Mouse (Mus musculus) heart, embryonic 11.5 days (tissue): ENCODE results near the gene Mbnl1. TPM values are rescaled to one million over a fixed set of nuclear protein-coding genes. Genes with fewer than 3 reads are reported as not detected.

Experiments used
- ATAC-seq: fragments of 200-750 bp; cut with Nextera tagmentation; replicated peaks from 2 replicates; pipeline ENCODE4 v1.8.0; 2017; ENCODE audit warnings: moderate library complexity; ENCODE audit not compliant: insufficient number of reproducible peaks, low FRiP score, low TSS enrichment
- H3K27ac ChIP-seq: fragments of 300-500 bp; sonication (generic); 2 replicates; pipeline ENCODE4 v1.5.1; 2014; ENCODE audit warnings: mild to moderate bottlenecking, low read depth, low read length
- H3K27me3 ChIP-seq: fragments of 300-500 bp; sonication (generic); 2 replicates; pipeline ENCODE4 v1.6.1; 2014; ENCODE audit warnings: mild to moderate bottlenecking, low read length, mixed read lengths; ENCODE audit not compliant: control insufficient read depth, insufficient read depth
- H3K36me3 ChIP-seq: fragments of 300-500 bp; sonication (generic); 2 replicates; pipeline ENCODE4 v1.6.1; 2014; ENCODE audit warnings: mild to moderate bottlenecking, low read length, moderate library complexity, mixed read lengths; ENCODE audit not compliant: control insufficient read depth, insufficient read depth
- H3K4me1 ChIP-seq: fragments of 300-500 bp; sonication (generic); 2 replicates; pipeline ENCODE4 v1.6.1; 2014; ENCODE audit warnings: low read length; ENCODE audit not compliant: control insufficient read depth, insufficient read depth
- H3K4me2 ChIP-seq: fragments of 300-500 bp; sonication (generic); 2 replicates; pipeline ENCODE4 v1.6.1; 2014; ENCODE audit warnings: mild to moderate bottlenecking, moderate library complexity
- H3K4me3 ChIP-seq: fragments of 300-500 bp; sonication (generic); 2 replicates; pipeline ENCODE4 v1.5.1; 2014; ENCODE audit warnings: low read depth, low read length
- H3K9ac ChIP-seq: fragments of 300-500 bp; sonication (generic); 2 replicates; pipeline ENCODE4 v1.6.1; 2014; ENCODE audit warnings: mild to moderate bottlenecking, low read depth, low read length, moderate library complexity
- H3K9me3 ChIP-seq: fragments of 300-500 bp; sonication (generic); replicated peaks from 2 replicates; pipeline ENCODE4 v1.6.1; 2016; ENCODE audit warnings: low read length; ENCODE audit not compliant: control insufficient read depth
- WGBS: fragments of 180-500 bp; shearing (Covaris S2); extraction: QIAGEN DNeasy Blood & Tissue Kit; methylation state at CpG from one replicate; pipeline ENCODE4 v1.1.7; 2014; ENCODE audit not compliant: insufficient replicate concordance; 5-methylcytosine and 5-hydroxymethylcytosine counted together
- polyA plus RNA-seq: library from polyadenylated mRNA; unstranded; fragments of >200 nt; fragmentation: Nextera tagmentation; extraction: Ambion mirVana; gene quantifications from 2 replicates; pipeline ENCODE4 v1.2.1, GENCODE M21; 2014

Mbnl1 gene
- polyA plus RNA-seq, 1 experiment from 2014 or later, result 101 TPM

DNA sequence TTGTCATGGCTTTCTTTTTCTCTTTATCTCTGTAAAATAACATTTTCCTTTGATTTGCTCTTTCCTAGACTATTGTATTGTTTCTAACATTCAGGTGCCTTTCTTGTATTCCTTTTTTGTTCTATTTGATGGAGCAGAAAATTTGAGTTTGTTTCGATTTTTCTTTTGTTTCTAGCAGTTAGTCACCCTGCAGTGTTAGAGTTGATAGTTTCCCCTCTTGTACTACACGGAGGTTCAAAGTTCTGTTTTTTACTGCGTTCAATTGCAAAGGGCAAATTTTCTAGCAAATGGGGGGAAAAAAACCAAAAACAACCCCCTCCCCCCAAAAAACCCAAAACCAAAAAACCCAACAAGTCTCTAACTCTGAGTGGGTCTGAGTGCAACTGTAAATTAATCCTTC is 26.0 kb downstream of the Mbnl1 start:
- ATAC-seq, result no peak

DNA sequence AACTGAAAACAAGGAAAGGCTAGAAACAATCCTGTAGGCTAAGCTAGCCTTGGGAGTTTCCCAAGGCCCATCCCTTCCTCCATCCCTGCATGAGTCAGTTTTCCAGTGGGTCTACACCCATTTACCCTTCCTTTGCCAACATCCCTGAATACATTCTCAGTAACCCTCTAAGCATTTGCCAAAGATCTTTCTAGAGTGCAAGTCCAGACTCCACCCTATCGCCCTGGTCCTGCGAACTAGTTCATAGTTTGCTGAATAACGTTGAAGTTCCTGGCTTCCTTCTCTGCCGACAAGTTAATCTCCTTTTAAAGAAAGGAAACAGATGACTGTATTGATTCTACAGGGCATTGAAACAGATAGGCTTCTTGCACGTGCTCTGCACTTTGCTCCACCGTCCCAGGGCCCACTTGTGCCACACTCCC is 26.5 kb downstream of the Mbnl1 start:
- no peaks in the 10 kb centered on the region for H3K36me3 ChIP-seq
- peaks cover 12% of the 10 kb centered on the region for H3K4me1 ChIP-seq
- 42% methylated on average over 6 of the region's 6 CpGs for WGBS
- H3K9me3 ChIP-seq, result no peaks in the 10 kb centered on the region
- H3K4me3 ChIP-seq, result no peak overlapping the region
- 0 out of 2 replicates have a peak overlapping the region, but pooled peaks have one; percentile 98 for H3K27ac ChIP-seq
- H3K9ac ChIP-seq, result no peak overlapping the region
- H3K4me2 ChIP-seq, result peak overlapping the region; percentile 77
- H3K27me3 ChIP-seq, result no peaks in the 10 kb centered on the region
- no peak for ATAC-seq

More for the DNA sequence above, 26.0 kb downstream of the Mbnl1 start:
- WGBS, result 78% methylated on average over 3 of the region's 3 CpGs
- H3K4me1 ChIP-seq, result peaks cover 12% of the 10 kb centered on the region
- H3K36me3 ChIP-seq, result no peaks in the 10 kb centered on the region
- H3K4me3 ChIP-seq, result no peak overlapping the region
- no peaks in the 10 kb centered on the region for H3K27me3 ChIP-seq
- H3K9me3 ChIP-seq, result no peaks in the 10 kb centered on the region
- H3K4me2 ChIP-seq, result peak overlapping the region; percentile 22; the same call in 1 of the 2 replicates
- H3K27ac ChIP-seq, result no peak overlapping the region
- no peak overlapping the region for H3K9ac ChIP-seq

DNA sequence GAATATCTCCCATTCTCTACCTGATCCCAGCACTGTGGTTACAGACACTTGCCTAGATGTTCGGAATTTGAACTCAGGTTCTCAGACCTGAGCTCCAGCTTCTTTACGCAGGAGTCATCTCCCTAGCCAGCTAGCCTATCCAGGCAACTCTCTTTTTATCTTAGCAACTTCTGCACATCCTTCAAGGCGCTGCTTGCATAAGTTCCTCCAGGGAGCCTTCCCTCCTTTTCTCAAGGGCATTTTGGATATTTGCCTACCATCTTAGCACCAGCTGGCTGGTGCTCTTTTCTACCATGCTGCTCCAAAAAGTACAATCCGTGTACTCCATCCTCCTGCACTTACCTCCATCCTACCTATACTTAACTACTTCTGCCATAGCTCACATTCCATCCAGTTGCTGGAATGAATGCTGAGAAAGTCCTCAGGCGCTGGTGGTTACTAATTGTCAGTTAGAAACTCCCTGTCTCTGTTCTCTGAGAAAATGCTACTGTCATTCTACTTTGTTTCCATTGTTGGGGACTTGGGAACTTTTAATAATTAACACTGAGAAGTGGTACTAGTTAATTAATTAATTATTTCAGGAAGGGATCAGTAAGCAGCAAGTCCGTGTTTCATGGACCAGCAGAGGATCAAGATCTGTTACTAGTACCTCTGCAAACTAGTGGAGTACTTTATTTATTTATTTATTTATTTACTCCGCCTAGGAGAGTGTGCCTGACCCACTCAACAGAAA is 27.3 kb downstream of the Mbnl1 start:
- Histone ChIP-seq H3K27ac (peak overlapping the region; percentile 98), H3K36me3 (no peaks in the 10 kb centered on the region), H3K4me3 (peak overlapping the region; percentile 83), H3K27me3 (no peaks in the 10 kb centered on the region), H3K9ac (peak overlapping the region; percentile 97), H3K4me1 (peaks cover 12% of the 10 kb centered on the region), H3K4me2 (peak overlapping the region; percentile 77), H3K9me3 (no peaks in the 10 kb centered on the region)
- no peak for ATAC-seq
- WGBS, result 42% methylated on average over 7 of the region's 7 CpGs

DNA sequence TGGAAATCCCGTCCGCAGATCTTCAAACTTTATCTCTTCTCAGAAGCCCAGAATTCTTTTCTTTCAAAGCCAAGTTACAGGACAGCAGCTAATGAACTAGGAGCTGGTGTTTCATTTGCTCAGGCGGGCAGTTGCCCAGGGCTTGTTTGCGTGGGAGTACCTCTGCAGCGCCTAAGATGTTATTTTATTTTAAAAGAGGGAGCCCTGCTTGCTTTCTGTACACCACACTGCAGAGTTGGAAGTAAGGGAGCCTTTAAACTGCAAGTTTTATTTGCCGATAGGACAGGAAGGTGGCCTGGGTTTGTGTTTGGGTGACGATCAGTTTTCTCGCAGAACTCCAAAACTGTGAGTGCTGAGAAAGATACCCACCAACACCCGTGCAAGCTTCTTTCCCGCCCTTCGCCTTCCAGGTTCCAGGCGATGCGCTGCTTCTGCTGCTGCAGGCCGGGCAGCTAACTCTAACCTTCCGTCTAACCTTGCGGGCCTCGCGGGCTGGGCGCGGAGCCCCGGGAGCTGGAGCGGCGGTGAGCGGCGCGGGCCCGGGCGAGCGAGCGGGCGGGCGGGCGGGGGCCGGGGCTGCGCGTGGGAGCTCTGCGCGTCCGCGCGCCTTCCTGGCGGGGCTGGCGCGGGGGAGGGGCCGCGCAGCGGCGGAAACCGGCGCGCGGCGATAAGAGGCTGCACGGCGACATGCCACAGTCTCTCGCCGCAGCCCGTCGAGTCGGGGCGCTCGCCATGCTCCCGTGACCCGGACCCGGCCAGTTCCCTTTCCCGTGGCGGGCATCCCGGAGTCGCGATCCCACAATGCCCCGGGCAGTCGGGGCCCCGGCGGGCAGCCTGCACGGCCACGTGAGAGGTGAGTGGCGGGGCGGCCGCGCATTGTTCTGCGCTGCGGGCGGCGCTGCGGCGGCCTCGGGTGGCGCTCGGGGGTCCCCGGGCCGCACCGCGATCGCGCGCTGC is 28.2 kb downstream of the Mbnl1 start:
- WGBS, result under 1% methylated on average over 92 of the region's 96 CpGs

GRCm38 (mm10) chr3:60501561-60502151 is 29.0 kb downstream of the Mbnl1 start:
- Histone ChIP-seq H3K36me3 (no peaks in the 10 kb centered on the region), H3K27ac (peak overlapping the region; percentile 98), H3K4me2 (peak overlapping the region; percentile 77), H3K9me3 (no peaks in the 10 kb centered on the region), H3K4me3 (peak overlapping the region; percentile 83), H3K4me1 (peaks cover 14% of the 10 kb centered on the region), H3K27me3 (no peaks in the 10 kb centered on the region), H3K9ac (peak overlapping the region; percentile 97)
- under 1% methylated on average over 29 of the region's 29 CpGs for WGBS
- ATAC-seq, result no peak; the same call in 1 of the 2 replicates

More for the DNA sequence above, 28.2 kb downstream of the Mbnl1 start:
- peak; percentile 84 for ATAC-seq
- Histone ChIP-seq H3K4me1 (peaks cover 14% of the 10 kb centered on the region), H3K4me2 (peak overlapping the region; percentile 77), H3K4me3 (peak overlapping the region; percentile 83), H3K27me3 (no peaks in the 10 kb centered on the region), H3K9me3 (no peaks in the 10 kb centered on the region), H3K36me3 (no peaks in the 10 kb centered on the region), H3K27ac (peak overlapping the region; percentile 98), H3K9ac (peak overlapping the region; percentile 97)

DNA sequence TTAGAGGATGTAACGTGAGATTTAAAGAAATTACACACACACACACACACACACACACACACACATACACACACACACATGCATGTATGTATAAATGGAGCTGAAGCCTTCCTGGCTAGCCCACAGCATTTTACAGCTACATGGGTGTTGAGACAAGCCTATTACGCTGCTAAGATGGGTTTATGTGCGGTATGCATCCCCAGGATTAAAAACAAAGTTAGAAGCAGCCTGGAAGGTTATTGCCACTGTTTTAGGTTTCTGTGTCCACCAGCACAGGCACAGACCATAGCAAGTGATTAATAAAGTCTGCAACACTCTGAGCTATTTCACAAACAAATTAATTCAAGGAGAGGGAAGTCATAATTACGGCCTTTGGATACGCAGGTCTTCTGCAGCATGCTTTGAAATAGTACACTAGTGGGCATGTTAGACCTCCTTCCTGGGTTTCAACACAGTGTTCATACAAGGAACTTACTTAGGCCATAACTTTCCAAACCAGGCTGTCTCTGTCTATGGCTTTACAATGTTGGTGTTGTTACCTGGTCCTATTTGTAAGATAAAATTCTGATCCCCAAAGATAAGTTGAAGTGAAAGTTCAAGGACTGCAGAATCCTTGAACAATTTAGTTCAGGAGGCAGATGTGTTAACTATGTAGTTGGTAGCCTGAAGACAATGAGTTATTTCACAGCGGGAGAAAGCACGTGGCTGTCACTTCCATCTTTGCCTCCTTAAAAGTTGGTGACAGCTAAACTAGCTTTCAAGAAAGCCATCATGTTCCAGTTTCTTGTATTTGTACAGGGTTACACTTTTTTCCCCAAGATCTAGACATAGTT is 29.7 kb downstream of the Mbnl1 start:
- Histone ChIP-seq H3K4me2 (peak overlapping the region; percentile 77), H3K27me3 (no peaks in the 10 kb centered on the region), H3K9ac (peak overlapping the region; percentile 97), H3K27ac (peak overlapping the region; percentile 98), H3K4me1 (peaks cover 14% of the 10 kb centered on the region), H3K9me3 (no peaks in the 10 kb centered on the region), H3K4me3 (peak overlapping the region; percentile 83), H3K36me3 (no peaks in the 10 kb centered on the region)
- 29% methylated on average over 7 of the region's 7 CpGs for WGBS
- no peak for ATAC-seq

DNA sequence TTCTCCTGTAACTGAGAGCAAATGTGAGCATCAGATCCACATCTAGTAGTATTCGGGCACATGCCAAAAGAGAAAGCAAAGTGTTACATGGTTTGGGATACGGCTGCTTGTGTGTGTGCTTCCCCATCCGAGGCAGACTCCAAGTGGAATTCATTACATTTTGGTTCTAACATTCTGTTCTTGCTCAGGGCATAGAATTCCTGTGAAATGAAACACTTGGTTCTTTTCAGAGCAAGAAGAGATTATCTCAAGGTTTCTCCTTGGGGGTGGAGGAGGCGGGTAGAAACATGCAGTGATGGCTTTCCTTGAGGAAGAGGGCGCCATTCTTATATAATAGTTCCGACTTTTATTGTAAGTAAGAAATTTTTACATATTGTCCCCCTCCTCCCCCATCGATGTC is 30.6 kb downstream of the Mbnl1 start:
- Histone ChIP-seq H3K27me3 (no peaks in the 10 kb centered on the region), H3K9ac (peak overlapping the region; percentile 12; the same call in 1 of the 2 replicates), H3K9me3 (no peaks in the 10 kb centered on the region), H3K27ac (peak overlapping the region; percentile 57; the same call in 1 of the 2 replicates), H3K36me3 (no peaks in the 10 kb centered on the region), H3K4me1 (peaks cover 14% of the 10 kb centered on the region), H3K4me3 (peak overlapping the region; percentile 83), H3K4me2 (peak overlapping the region; percentile 77)
- WGBS, result 52% methylated on average over 7 of the region's 7 CpGs
- ATAC-seq, result no peak
